In genomic region chr7:127278311-127278710, GRCm38 (mm10) we compare ENCODE assay signal across 10 mouse cellular contexts. TPM values are rescaled to one million over a fixed set of nuclear protein-coding genes. Genes with fewer than 3 reads are reported as not detected.
DNase-seq lines count a peak whose midpoint lies in the region; ATAC-seq lines count a peak whose summit lies in the region.
"Had no signal": no experiment of that assay in that cellular context is flagged by ENCODE, and none has a peak within 500 bp of the region (broad histone marks: within the 10 kb centered on the region; RNA-seq: fewer than 3 reads in every experiment).

No protein-coding gene starts in this region.

- no peaks in the 10 kb centered on the region for H3K9me3 ChIP-seq in hindbrain, embryonic 11.5 days (ENCODE audit: control insufficient read depth, low read length)
- H3K9me3 ChIP-seq in hindbrain, embryonic 13.5 days: no peaks in the 10 kb centered on the region
- no peaks in the 10 kb centered on the region for H3K9me3 ChIP-seq in midbrain, embryonic 14.5 days (ENCODE audit: control insufficient read depth, low read length)
- H3K9me3 ChIP-seq: neural tube, embryonic 13.5 days had no signal

- H3K4me1 ChIP-seq in hindbrain, embryonic 11.5 days (replicated peaks; ENCODE audit: control insufficient read depth, insufficient read depth, low read length): no peaks in the 10 kb centered on the region; the same call in 1 of the 2 replicates
- peaks cover 1% of the 10 kb centered on the region for H3K4me1 ChIP-seq in hindbrain, embryonic 13.5 days (replicated peaks)
- no peaks in the 10 kb centered on the region; the same call in 1 of the 2 replicates for H3K4me1 ChIP-seq in midbrain, embryonic 14.5 days (ENCODE audit: control insufficient read depth, insufficient read depth, low read length)

- ATAC-seq in hindbrain, embryonic 11.5 days (ENCODE audit: low FRiP score): no peak
- ATAC-seq in hindbrain, embryonic 13.5 days (ENCODE audit: low FRiP score): no peak
- ATAC-seq in midbrain, embryonic 14.5 days (ENCODE audit: low FRiP score, low TSS enrichment): no peak

- H3K36me3 ChIP-seq in hindbrain, embryonic 11.5 days (ENCODE audit: control insufficient read depth, insufficient read depth, low read length): no peaks in the 10 kb centered on the region
- no peaks in the 10 kb centered on the region for H3K36me3 ChIP-seq in hindbrain, embryonic 13.5 days
- H3K36me3 ChIP-seq in midbrain, embryonic 14.5 days (ENCODE audit: control insufficient read depth, insufficient read depth, low read length): no peaks in the 10 kb centered on the region
- H3K36me3 ChIP-seq: neural tube, embryonic 13.5 days had no signal

- no peak overlapping the region for H3K4me3 ChIP-seq in hindbrain, embryonic 11.5 days (ENCODE audit: low read depth, low read length)
- H3K4me3 ChIP-seq in hindbrain, embryonic 13.5 days: no peak overlapping the region
- H3K4me3 ChIP-seq in midbrain, embryonic 14.5 days (replicated peaks; ENCODE audit: low read depth, low read length): no peak overlapping the region
- H3K4me3 ChIP-seq: erythroblast, embryonic 14.5 days; neural tube, embryonic 13.5 days had no signal

- no peaks in the 10 kb centered on the region for H3K27me3 ChIP-seq in hindbrain, embryonic 11.5 days (ENCODE audit: control insufficient read depth, insufficient read depth, low read length)
- no peaks in the 10 kb centered on the region for H3K27me3 ChIP-seq in hindbrain, embryonic 13.5 days
- no peaks in the 10 kb centered on the region for H3K27me3 ChIP-seq in midbrain, embryonic 14.5 days (ENCODE audit: control insufficient read depth, insufficient read depth, low read length)
- H3K27me3 ChIP-seq: neural tube, embryonic 13.5 days had no signal

- DNase-seq in hindbrain, embryonic 11.5 days (ENCODE audit: low spot score): peak; percentile 64
- peak; percentile 82 for DNase-seq in ES-CJ7 (ENCODE audit: low read depth, low spot score)
- peak; percentile 67 for DNase-seq in embryo, embryonic 11 days
- peak; percentile 74 to 83 for DNase-seq in kidney, postnatal 25 days
- peak; percentile 61 for DNase-seq in midbrain, embryonic 14.5 days
- DNase-seq in urinary bladder, postnatal 10 days (ENCODE audit: low spot score): no peak
- no peak for DNase-seq in frontal cortex, postnatal 14 days (ENCODE audit: low spot score in 2 of 2)

- no peak overlapping the region for H3K9ac ChIP-seq in hindbrain, embryonic 11.5 days (ENCODE audit: low read depth, low read length)
- no peak overlapping the region for H3K9ac ChIP-seq in hindbrain, embryonic 13.5 days
- no peak overlapping the region for H3K9ac ChIP-seq in midbrain, embryonic 14.5 days (replicated peaks; ENCODE audit: low read length)
- H3K9ac ChIP-seq: neural tube, embryonic 13.5 days had no signal

- no peak overlapping the region for H3K27ac ChIP-seq in hindbrain, embryonic 11.5 days (ENCODE audit: low read depth, low read length)
- H3K27ac ChIP-seq in hindbrain, embryonic 13.5 days: no peak overlapping the region
- no peak overlapping the region for H3K27ac ChIP-seq in midbrain, embryonic 14.5 days (replicated peaks; ENCODE audit: low read depth, low read length)
- H3K27ac ChIP-seq: neural tube, embryonic 13.5 days had no signal

- 21% methylated on average over 8 of the region's 8 CpGs for WGBS in hindbrain, embryonic 11.5 days
- 19% methylated on average over 8 of the region's 8 CpGs for WGBS in hindbrain, embryonic 13.5 days
- 15% methylated on average over 8 of the region's 8 CpGs for WGBS in midbrain, embryonic 14.5 days

- H3K4me2 ChIP-seq in hindbrain, embryonic 11.5 days (replicated peaks; ENCODE audit: low read depth, low read length): no peak overlapping the region
- no peak overlapping the region for H3K4me2 ChIP-seq in hindbrain, embryonic 13.5 days
- H3K4me2 ChIP-seq in midbrain, embryonic 14.5 days (ENCODE audit: low read length): no peak overlapping the region
- H3K4me2 ChIP-seq: neural tube, embryonic 13.5 days had no signal

RNA-seq across cellular contexts. Expression of gene Sephs2, which starts 4.5 kb away (rescaled TPM):
- 80.8 and 86.6 TPM in 2 replicates for polyA plus RNA-seq in hindbrain, embryonic 11.5 days (2014; fragmentation: Nextera tagmentation; extraction: Ambion mirVana)
- 59.7 and 60.7 TPM in 2 replicates for polyA plus RNA-seq in hindbrain, embryonic 13.5 days (2015; fragmentation: Nextera tagmentation; extraction: Ambion mirVana)
- polyA plus RNA-seq in midbrain, embryonic 14.5 days (2014; fragmentation: Nextera tagmentation; extraction: Ambion mirVana): 77.6 and 78.4 TPM in 2 replicates

RNA-seq across cellular contexts. Expression of gene Itgal, which starts 17.7 kb away (rescaled TPM):
- polyA plus RNA-seq in hindbrain, embryonic 11.5 days (2014; fragmentation: Nextera tagmentation; extraction: Ambion mirVana): 0.54 and 0.56 TPM in 2 replicates
- 0.32 and 0.38 TPM in 2 replicates for polyA plus RNA-seq in hindbrain, embryonic 13.5 days (2015; fragmentation: Nextera tagmentation; extraction: Ambion mirVana)
- 0.22 and 0.39 TPM in 2 replicates for polyA plus RNA-seq in midbrain, embryonic 14.5 days (2014; fragmentation: Nextera tagmentation; extraction: Ambion mirVana)

RNA-seq across cellular contexts. Expression of gene Dctpp1, which starts 17.8 kb away (rescaled TPM):
- 193 and 214 TPM in 2 replicates for polyA plus RNA-seq in hindbrain, embryonic 11.5 days (2014; fragmentation: Nextera tagmentation; extraction: Ambion mirVana)
- polyA plus RNA-seq in hindbrain, embryonic 13.5 days (2015; fragmentation: Nextera tagmentation; extraction: Ambion mirVana): 121 and 124 TPM in 2 replicates
- polyA plus RNA-seq in midbrain, embryonic 14.5 days (2014; fragmentation: Nextera tagmentation; extraction: Ambion mirVana): 125 and 134 TPM in 2 replicates

RNA-seq across cellular contexts. Expression of gene Zfp771, which starts 34.2 kb away (rescaled TPM):
- 53.2 and 54.0 TPM in 2 replicates for polyA plus RNA-seq in hindbrain, embryonic 11.5 days (2014; fragmentation: Nextera tagmentation; extraction: Ambion mirVana)
- 54.4 and 57.4 TPM in 2 replicates for polyA plus RNA-seq in hindbrain, embryonic 13.5 days (2015; fragmentation: Nextera tagmentation; extraction: Ambion mirVana)
- 55.2 and 71.2 TPM in 2 replicates for polyA plus RNA-seq in midbrain, embryonic 14.5 days (2014; fragmentation: Nextera tagmentation; extraction: Ambion mirVana)

RNA-seq across cellular contexts. Expression of gene Sept1, which starts 45.4 kb away (rescaled TPM):
- 23.7 and 30.0 TPM in 2 replicates for polyA plus RNA-seq in hindbrain, embryonic 11.5 days (2014; fragmentation: Nextera tagmentation; extraction: Ambion mirVana)
- polyA plus RNA-seq in hindbrain, embryonic 13.5 days (2015; fragmentation: Nextera tagmentation; extraction: Ambion mirVana): 21.8 and 23.1 TPM in 2 replicates
- 11.6 and 13.6 TPM in 2 replicates for polyA plus RNA-seq in midbrain, embryonic 14.5 days (2014; fragmentation: Nextera tagmentation; extraction: Ambion mirVana)

Comparison
In these comparisons a context has a peak if more than half of its experiments do, and no peak if none do; other contexts are left out.
1. DNase-seq: peak in hindbrain, embryonic 11.5 days (single experiment), ES-CJ7 (single experiment), embryo, embryonic 11 days (single experiment), kidney, postnatal 25 days (2 of 2) and midbrain, embryonic 14.5 days (single experiment); none in urinary bladder, postnatal 10 days (single experiment) and frontal cortex, postnatal 14 days (0 of 2).